Mouse (Mus musculus): ENCODE data around the gene Ccser1. TPM values are rescaled to one million over a fixed set of nuclear protein-coding genes. Genes with fewer than 3 reads are reported as not detected.

Ccser1 gene
- polyA plus RNA-seq, 1 experiment from 2014 or later = 5.1 TPM

DNA sequence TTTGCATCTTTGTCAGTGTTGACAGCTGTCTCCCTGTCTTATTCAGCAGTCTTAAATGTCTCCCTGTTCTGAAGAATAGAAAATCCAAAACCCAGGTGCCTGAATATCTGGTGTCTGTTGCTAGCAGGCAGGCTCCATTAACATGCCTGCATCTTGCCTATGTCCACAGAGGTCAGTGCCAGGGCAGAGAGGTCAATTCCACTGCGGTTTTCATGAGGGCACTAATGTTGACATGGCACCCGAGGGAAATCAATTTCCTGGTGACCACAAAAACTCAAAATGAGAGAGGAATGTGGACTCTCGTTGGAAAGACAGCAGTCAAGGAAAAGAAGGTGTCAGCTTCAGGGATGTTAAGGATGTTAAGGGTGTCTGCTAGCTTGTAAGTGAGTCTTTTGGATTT lies 983.7 kb downstream of the Ccser1 start:
- DNase-seq (ENCODE audit: low spot score) (peak; percentile 3), ATAC-seq (replicated peaks; ENCODE audit: insufficient number of reproducible peaks, low FRiP score, low TSS enrichment, low read depth) (no peak)
- Histone ChIP-seq H3K9ac (replicated peaks; ENCODE audit: low read length) (no peak overlapping the region), H3K27ac (replicated peaks; ENCODE audit: low read depth, low read length) (no peak overlapping the region), H3K4me2 (ENCODE audit: low read depth, low read length) (no peak overlapping the region), H3K9me3 (replicated peaks; ENCODE audit: control insufficient read depth, low read length) (no peaks in the 10 kb centered on the region), H3K27me3 (ENCODE audit: control insufficient read depth, insufficient read depth, low read length) (no peaks in the 10 kb centered on the region), H3K4me1 (ENCODE audit: control insufficient read depth, insufficient read depth, low read length) (no peaks in the 10 kb centered on the region), H3K4me3 (ENCODE audit: low read depth, low read length) (no peak overlapping the region), H3K36me3 (replicated peaks; ENCODE audit: control insufficient read depth, insufficient read depth, low read depth, low read length) (no peaks in the 10 kb centered on the region)
- 15% methylated on average over 3 of the region's 3 CpGs for WGBS

DNA sequence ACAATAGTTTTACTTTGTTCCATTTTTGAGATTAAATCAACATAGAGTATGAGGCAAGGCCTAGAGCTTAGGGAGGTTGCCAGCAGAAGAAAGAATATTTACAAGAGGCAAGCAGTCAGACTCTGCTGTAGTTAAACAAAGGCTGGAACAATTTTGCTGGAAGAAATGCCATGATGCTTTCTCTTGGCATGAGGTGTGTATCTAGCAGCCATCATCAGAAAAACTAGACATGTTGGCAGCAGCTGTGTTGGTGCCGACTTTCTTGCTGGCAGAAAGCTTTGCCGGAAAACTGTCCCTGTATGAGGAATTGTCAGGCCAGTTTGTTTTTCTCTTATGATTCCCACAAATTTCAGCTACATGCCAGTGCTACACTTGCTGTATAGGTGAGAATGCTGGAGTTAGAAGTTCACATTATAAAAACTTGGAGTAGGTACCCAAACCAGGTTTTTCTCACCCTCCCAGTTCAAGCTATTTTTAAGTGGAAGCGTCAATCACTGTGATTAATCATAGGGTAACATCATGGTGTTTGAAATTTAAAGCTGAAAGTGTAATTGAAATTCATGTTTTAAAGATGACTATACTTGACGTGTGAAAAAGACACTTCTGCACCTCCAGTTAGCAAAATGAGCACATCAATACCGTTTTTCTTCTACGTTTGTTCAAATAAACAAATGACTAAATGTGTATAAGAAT lies 1016.5 kb downstream of the Ccser1 start:
- ATAC-seq (replicated peaks; ENCODE audit: insufficient number of reproducible peaks, low FRiP score, low TSS enrichment, low read depth) = no peak
- H3K9ac ChIP-seq (replicated peaks; ENCODE audit: low read length) = no peak overlapping the region
- no peaks in the 10 kb centered on the region for H3K36me3 ChIP-seq (replicated peaks; ENCODE audit: control insufficient read depth, insufficient read depth, low read depth, low read length)
- H3K4me1 ChIP-seq (ENCODE audit: control insufficient read depth, insufficient read depth, low read length) = no peaks in the 10 kb centered on the region
- DNase-seq (ENCODE audit: low spot score) = no peak
- 91% methylated on average over 6 of the region's 6 CpGs for WGBS
- no peak overlapping the region for H3K4me3 ChIP-seq (ENCODE audit: low read depth, low read length)
- H3K4me2 ChIP-seq (ENCODE audit: low read depth, low read length) = no peak overlapping the region
- H3K27ac ChIP-seq (replicated peaks; ENCODE audit: low read depth, low read length) = no peak overlapping the region
- no peaks in the 10 kb centered on the region for H3K9me3 ChIP-seq (replicated peaks; ENCODE audit: control insufficient read depth, low read length)
- H3K27me3 ChIP-seq (ENCODE audit: control insufficient read depth, insufficient read depth, low read length) = no peaks in the 10 kb centered on the region

DNA sequence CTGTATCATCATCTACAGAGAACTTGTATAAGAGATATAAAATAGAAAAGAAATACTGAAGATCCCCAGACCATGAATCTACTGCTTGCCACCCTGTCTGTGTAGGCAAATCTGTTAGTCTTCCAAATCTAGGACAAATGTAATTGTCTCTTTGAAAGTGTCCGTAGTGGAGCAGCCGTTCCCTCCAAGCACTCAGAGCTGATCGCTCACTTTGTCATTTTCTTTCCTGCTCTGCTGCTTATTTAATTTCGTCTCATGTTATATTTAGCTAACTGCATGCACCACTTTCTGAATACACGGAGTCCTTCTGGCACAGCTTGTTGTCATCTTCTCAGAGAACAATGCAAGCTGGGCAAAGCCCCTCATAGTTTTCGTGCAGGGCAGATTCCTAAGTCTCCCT lies 1018.6 kb downstream of the Ccser1 start:
- no peak for DNase-seq (ENCODE audit: low spot score)
- H3K27ac ChIP-seq (replicated peaks; ENCODE audit: low read depth, low read length) = no peak overlapping the region
- no peaks in the 10 kb centered on the region for H3K4me1 ChIP-seq (ENCODE audit: control insufficient read depth, insufficient read depth, low read length)
- ATAC-seq (replicated peaks; ENCODE audit: insufficient number of reproducible peaks, low FRiP score, low TSS enrichment, low read depth) = no peak
- no peak overlapping the region for H3K9ac ChIP-seq (replicated peaks; ENCODE audit: low read length)
- H3K4me2 ChIP-seq (ENCODE audit: low read depth, low read length) = no peak overlapping the region
- H3K9me3 ChIP-seq (replicated peaks; ENCODE audit: control insufficient read depth, low read length) = no peaks in the 10 kb centered on the region
- WGBS = 70% methylated on average over 6 of the region's 6 CpGs
- H3K27me3 ChIP-seq (ENCODE audit: control insufficient read depth, insufficient read depth, low read length) = no peaks in the 10 kb centered on the region
- no peaks in the 10 kb centered on the region for H3K36me3 ChIP-seq (replicated peaks; ENCODE audit: control insufficient read depth, insufficient read depth, low read depth, low read length)
- no peak overlapping the region for H3K4me3 ChIP-seq (ENCODE audit: low read depth, low read length)

DNA sequence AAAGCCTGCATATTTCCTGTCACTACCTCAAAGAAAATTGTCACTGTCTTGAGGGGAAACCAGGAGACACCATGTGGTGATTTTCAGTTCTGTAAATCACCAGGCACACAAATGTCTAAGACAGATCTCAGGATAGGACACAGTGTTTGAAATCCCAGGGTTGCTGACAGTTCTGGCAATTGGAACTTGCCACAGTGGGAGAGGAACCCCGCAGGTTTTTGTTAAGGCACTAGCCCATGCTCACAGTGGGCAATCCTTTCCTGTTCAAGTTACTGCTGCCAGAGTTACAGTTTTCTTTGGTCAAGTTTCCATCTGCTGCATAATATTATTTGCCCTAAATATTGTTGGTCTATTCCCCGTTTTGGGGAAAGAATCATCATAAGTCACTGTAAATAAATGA lies 1024.9 kb downstream of the Ccser1 start:
- no peak overlapping the region for H3K4me3 ChIP-seq (ENCODE audit: low read depth, low read length)
- ATAC-seq (replicated peaks; ENCODE audit: insufficient number of reproducible peaks, low FRiP score, low TSS enrichment, low read depth) (no peak), DNase-seq (ENCODE audit: low spot score) (no peak)
- no peaks in the 10 kb centered on the region for H3K4me1 ChIP-seq (ENCODE audit: control insufficient read depth, insufficient read depth, low read length)
- H3K36me3 ChIP-seq (replicated peaks; ENCODE audit: control insufficient read depth, insufficient read depth, low read depth, low read length) = no peaks in the 10 kb centered on the region
- H3K27ac ChIP-seq (replicated peaks; ENCODE audit: low read depth, low read length) = no peak overlapping the region
- H3K4me2 ChIP-seq (ENCODE audit: low read depth, low read length) = no peak overlapping the region
- no peaks in the 10 kb centered on the region for H3K9me3 ChIP-seq (replicated peaks; ENCODE audit: control insufficient read depth, low read length)
- WGBS = 39% methylated on average over 2 of the region's 2 CpGs
- no peak overlapping the region for H3K9ac ChIP-seq (replicated peaks; ENCODE audit: low read length)
- no peaks in the 10 kb centered on the region for H3K27me3 ChIP-seq (ENCODE audit: control insufficient read depth, insufficient read depth, low read length)

DNA sequence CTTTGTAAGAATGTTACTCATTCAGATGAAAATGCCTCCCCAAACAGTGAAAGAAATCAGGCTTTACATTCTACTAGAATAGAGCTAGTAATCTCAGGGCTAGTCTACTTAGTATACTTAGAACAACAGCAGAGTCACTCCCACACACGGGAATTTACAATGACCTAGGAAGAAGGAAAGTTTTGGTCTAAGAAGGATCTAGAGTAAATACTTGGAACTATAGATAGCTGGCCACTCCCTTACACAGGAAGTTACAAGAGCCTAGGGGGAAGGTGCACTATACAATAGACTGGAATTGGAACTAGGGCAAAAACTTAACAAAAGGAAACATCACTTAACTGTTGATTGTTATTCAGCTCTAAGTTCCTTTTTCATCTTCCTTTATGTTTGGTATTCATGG lies 1041.7 kb downstream of the Ccser1 start:
- WGBS = 66% methylated on average over 1 of the region's 1 CpGs
- Histone ChIP-seq H3K4me1 (ENCODE audit: control insufficient read depth, insufficient read depth, low read length) (no peaks in the 10 kb centered on the region), H3K27ac (replicated peaks; ENCODE audit: low read depth, low read length) (no peak overlapping the region), H3K36me3 (replicated peaks; ENCODE audit: control insufficient read depth, insufficient read depth, low read depth, low read length) (no peaks in the 10 kb centered on the region), H3K9me3 (replicated peaks; ENCODE audit: control insufficient read depth, low read length) (no peaks in the 10 kb centered on the region), H3K27me3 (ENCODE audit: control insufficient read depth, insufficient read depth, low read length) (no peaks in the 10 kb centered on the region), H3K4me3 (ENCODE audit: low read depth, low read length) (no peak overlapping the region), H3K9ac (replicated peaks; ENCODE audit: low read length) (no peak overlapping the region), H3K4me2 (ENCODE audit: low read depth, low read length) (no peak overlapping the region)
- ATAC-seq (replicated peaks; ENCODE audit: insufficient number of reproducible peaks, low FRiP score, low TSS enrichment, low read depth) (no peak), DNase-seq (ENCODE audit: low spot score) (no peak)

DNA sequence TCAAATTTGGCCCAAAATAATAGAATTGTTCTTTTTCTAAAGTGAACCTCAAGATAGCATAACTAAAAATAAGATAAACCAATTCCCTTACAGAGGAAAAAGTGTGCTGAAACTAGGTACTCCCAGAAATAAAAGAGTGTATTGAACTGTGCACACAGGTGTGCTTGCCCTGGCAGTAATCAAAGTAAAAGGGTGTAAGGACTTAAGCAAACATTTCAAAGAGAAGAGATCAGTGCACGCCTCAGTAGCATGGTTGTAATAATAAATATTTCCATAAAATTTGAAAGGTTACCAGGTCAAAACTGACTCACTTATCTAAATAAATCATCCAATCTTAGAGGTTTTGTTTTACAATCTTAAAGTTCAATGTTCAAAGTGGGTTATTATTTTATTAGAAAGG lies 1083.8 kb downstream of the Ccser1 start:
- Histone ChIP-seq H3K27ac (replicated peaks; ENCODE audit: low read depth, low read length) (no peak overlapping the region), H3K9ac (replicated peaks; ENCODE audit: low read length) (no peak overlapping the region), H3K9me3 (replicated peaks; ENCODE audit: control insufficient read depth, low read length) (no peaks in the 10 kb centered on the region), H3K4me3 (ENCODE audit: low read depth, low read length) (no peak overlapping the region), H3K27me3 (ENCODE audit: control insufficient read depth, insufficient read depth, low read length) (no peaks in the 10 kb centered on the region), H3K36me3 (replicated peaks; ENCODE audit: control insufficient read depth, insufficient read depth, low read depth, low read length) (no peaks in the 10 kb centered on the region), H3K4me1 (ENCODE audit: control insufficient read depth, insufficient read depth, low read length) (no peaks in the 10 kb centered on the region), H3K4me2 (ENCODE audit: low read depth, low read length) (no peak overlapping the region)
- WGBS = 49% methylated on average over 1 of the region's 1 CpGs
- no peak for ATAC-seq (replicated peaks; ENCODE audit: insufficient number of reproducible peaks, low FRiP score, low TSS enrichment, low read depth)
- DNase-seq (ENCODE audit: low spot score) = no peak

DNA sequence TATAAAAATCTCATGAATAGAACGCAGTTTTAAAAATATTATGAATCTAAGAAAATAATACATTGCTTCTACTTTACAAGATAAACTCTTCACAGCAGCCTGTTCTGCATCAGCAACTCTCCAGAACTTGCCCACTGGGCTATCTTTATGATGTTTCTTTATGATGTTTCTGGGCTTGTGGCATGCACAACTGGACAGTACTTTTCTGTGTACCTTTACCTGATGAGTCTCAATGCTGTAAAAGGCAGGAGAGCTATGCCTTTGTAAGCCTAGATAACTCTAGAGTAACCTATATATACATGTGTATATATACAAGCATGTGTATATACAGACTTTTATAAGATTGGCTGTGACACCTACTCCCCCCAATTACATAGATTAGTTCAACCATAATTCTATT lies 1084.4 kb downstream of the Ccser1 start:
- no peak for DNase-seq (ENCODE audit: low spot score)
- 79% methylated on average over 1 of the region's 1 CpGs for WGBS
- Histone ChIP-seq H3K27me3 (ENCODE audit: control insufficient read depth, insufficient read depth, low read length) (no peaks in the 10 kb centered on the region), H3K4me3 (ENCODE audit: low read depth, low read length) (no peak overlapping the region), H3K36me3 (replicated peaks; ENCODE audit: control insufficient read depth, insufficient read depth, low read depth, low read length) (no peaks in the 10 kb centered on the region), H3K4me1 (ENCODE audit: control insufficient read depth, insufficient read depth, low read length) (no peaks in the 10 kb centered on the region), H3K27ac (replicated peaks; ENCODE audit: low read depth, low read length) (no peak overlapping the region), H3K4me2 (ENCODE audit: low read depth, low read length) (no peak overlapping the region), H3K9ac (replicated peaks; ENCODE audit: low read length) (no peak overlapping the region), H3K9me3 (replicated peaks; ENCODE audit: control insufficient read depth, low read length) (no peaks in the 10 kb centered on the region)
- ATAC-seq (replicated peaks; ENCODE audit: insufficient number of reproducible peaks, low FRiP score, low TSS enrichment, low read depth) = no peak

DNA sequence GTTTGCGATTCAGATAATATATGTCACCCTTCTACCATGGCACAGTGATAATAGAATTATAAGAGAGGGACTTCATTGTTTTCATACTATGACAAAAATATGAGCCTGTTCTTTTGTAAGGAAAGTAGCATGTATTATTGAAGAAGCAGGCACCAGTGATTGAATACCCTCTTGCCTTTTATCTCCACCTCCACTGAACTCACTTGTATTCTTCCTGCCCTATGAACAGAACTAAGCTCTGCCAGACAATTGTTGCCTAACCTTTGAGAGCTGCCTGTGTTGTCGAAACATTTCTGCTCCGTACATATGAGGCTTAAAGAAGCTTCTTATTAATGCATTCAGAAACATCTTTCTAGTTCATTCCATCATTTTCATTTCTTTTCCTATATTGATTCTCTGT lies 1101.1 kb downstream of the Ccser1 start:
- WGBS = 84% methylated on average over 3 of the region's 3 CpGs

More for the DNA sequence above, 1101.1 kb downstream of the Ccser1 start:
- Histone ChIP-seq H3K9me3 (replicated peaks; ENCODE audit: control insufficient read depth, low read length) (no peaks in the 10 kb centered on the region), H3K4me3 (ENCODE audit: low read depth, low read length) (no peak overlapping the region), H3K4me1 (ENCODE audit: control insufficient read depth, insufficient read depth, low read length) (no peaks in the 10 kb centered on the region), H3K36me3 (replicated peaks; ENCODE audit: control insufficient read depth, insufficient read depth, low read depth, low read length) (no peaks in the 10 kb centered on the region), H3K9ac (replicated peaks; ENCODE audit: low read length) (no peak overlapping the region), H3K27me3 (ENCODE audit: control insufficient read depth, insufficient read depth, low read length) (no peaks in the 10 kb centered on the region), H3K27ac (replicated peaks; ENCODE audit: low read depth, low read length) (no peak overlapping the region), H3K4me2 (ENCODE audit: low read depth, low read length) (no peak overlapping the region)
- ATAC-seq (replicated peaks; ENCODE audit: insufficient number of reproducible peaks, low FRiP score, low TSS enrichment, low read depth) (no peak), DNase-seq (ENCODE audit: low spot score) (no peak)

All from embryonic facial prominence, embryonic 11.5 days (tissue).